In genomic region chr11:31369648-31370286, GRCm38 (mm10) we compare ENCODE assay signal across 8 mouse cellular contexts. TPM values are rescaled to one million over a fixed set of nuclear protein-coding genes. Genes with fewer than 3 reads are reported as not detected.
A peak's percentile ranks its signal among the peaks of the same experiment; 100 is the strongest.
DNase-seq lines count a peak whose midpoint lies in the region; ATAC-seq and TF ChIP-seq lines count a peak whose summit lies in the region.

Gene Stc2 (minus strand): TSS chr11:31370074.

- peak within 1 kb of the TSS; percentile 60 for H3K9ac ChIP-seq in forebrain, embryonic 14.5 days (ENCODE audit: low read length)

- under 1% methylated on average over 46 of the region's 51 CpGs for WGBS in forebrain, embryonic 14.5 days
- WGBS in lung, adult 2 months = under 1% methylated on average over 51 of the region's 51 CpGs

- TF ChIP-seq CTCF in lung, adult 2 months (IDR thresholded peaks at IDR 0.05; ENCODE audit: insufficient read depth, low read length) = no peak

- H3K4me2 ChIP-seq in forebrain, embryonic 14.5 days (ENCODE audit: low read length) = peak within 1 kb of the TSS; percentile 100

- H3K36me3 ChIP-seq in forebrain, embryonic 14.5 days (ENCODE audit: control insufficient read depth, insufficient read depth, low read length) = no peaks in the 10 kb centered on the region

- peak; percentile 83 for ATAC-seq in forebrain, embryonic 14.5 days

- no peak for TF ChIP-seq POLR2A in lung, adult 2 months (IDR thresholded peaks at IDR 0.05; ENCODE audit: borderline replicate concordance, extremely low read depth, low read depth, low read length)

- H3K9me3 ChIP-seq in forebrain, embryonic 14.5 days (replicated peaks; ENCODE audit: control insufficient read depth, low read length) = no peaks in the 10 kb centered on the region

- peak; percentile 62 for DNase-seq in CD4-positive helper T cell, adult 2 months (ENCODE audit: low read depth, low spot score)
- peak; percentile 70 for DNase-seq in adrenal gland, adult 2 months
- DNase-seq in forebrain, embryonic 14.5 days (ENCODE audit: low spot score) = peak; percentile 86
- DNase-seq in heart, postnatal 10 days = peak; percentile 89 to 92
- DNase-seq in kidney, postnatal 4 days = peak; percentile 82 to 86
- peak; percentile 33 for DNase-seq in lung, adult 2 months
- DNase-seq in ovary, postnatal 36 days (ENCODE audit: low spot score) = peak; percentile 80
- DNase-seq in urinary bladder, postnatal 4 days (ENCODE audit: low spot score in 2 of 2) = peak; percentile 70 to 79

- no peak within 1 kb of the TSS for H3K27ac ChIP-seq in forebrain, embryonic 14.5 days (ENCODE audit: low read depth, low read length)

- H3K4me3 ChIP-seq in forebrain, embryonic 14.5 days (ENCODE audit: low read depth, low read length) = peak within 1 kb of the TSS; percentile 56
- peak within 1 kb of the TSS; percentile 54 for H3K4me3 ChIP-seq in lung, adult 2 months (replicated peaks; ENCODE audit: extremely low read depth, low read depth, low read length)

- peaks cover 15% of the 10 kb centered on the region; the same call in 1 of the 2 replicates for H3K4me1 ChIP-seq in forebrain, embryonic 14.5 days (ENCODE audit: control insufficient read depth, insufficient read depth, low read length)
- peaks cover 6% of the 10 kb centered on the region; the same call in 1 of the 2 replicates for H3K4me1 ChIP-seq in lung, adult 2 months (ENCODE audit: control insufficient read depth, insufficient read depth, low read length)

- H3K27me3 ChIP-seq in forebrain, embryonic 14.5 days (replicated peaks; ENCODE audit: control insufficient read depth, insufficient read depth, low read length) = peaks cover 18% of the 10 kb centered on the region

- intact Hi-C loops in heart, postnatal 10 days (cut with DNase I) = loop anchor here (5.0 kb wide), 3 partner anchors 122 to 248 kb away; no protein-coding TSS in a partner anchor

RNA-seq across cellular contexts. Expression of gene Stc2, which starts in this region (rescaled TPM):
- 1 to 10 TPM in 1 of 2 experiments, under 1 TPM in 1; 0.63 to 1.2 TPM for total RNA-seq in adrenal gland, adult 2 months (2021)
- polyA plus RNA-seq in adrenal gland, adult 2 months (2012; rRNA removed) = 0.30 and 0.39 TPM in 2 replicates
- polyA plus RNA-seq in forebrain, embryonic 14.5 days (2014; fragmentation: Nextera tagmentation; extraction: Ambion mirVana) = 0.35 and 0.80 TPM in 2 replicates
- 10 to 100 TPM; 15.0 to 18.7 TPM for total RNA-seq in heart, postnatal 10 days (2021)
- polyA plus RNA-seq in lung, adult 2 months (2012; rRNA removed) = 1.8 and 2.1 TPM in 2 replicates

Comparison
In these comparisons a context has a peak if more than half of its experiments do, and no peak if none do; other contexts are left out.
1. RNA of gene Stc2 (total RNA-seq): 15.0 to 18.7 TPM in heart, postnatal 10 days; 0.63 to 1.2 TPM in adrenal gland, adult 2 months; every median in the first group is over 4 times any median in the second.
2. Peak in DNase-seq, ATAC-seq, H3K4me3 ChIP-seq, H3K9ac ChIP-seq and H3K4me2 ChIP-seq in forebrain, embryonic 14.5 days; RNA of the gene not detected or under 1 TPM.
3. DNase-seq: peak in every context shown above with its lines; median percentile 90 in heart, postnatal 10 days; 86 in forebrain, embryonic 14.5 days; 84 in kidney, postnatal 4 days; 80 in ovary, postnatal 36 days; 74 in urinary bladder, postnatal 4 days; 70 in adrenal gland, adult 2 months; 62 in CD4-positive helper T cell, adult 2 months; 33 in lung, adult 2 months.